Mouse (Mus musculus): ENCODE results near the gene Pla2g16.

DNA sequence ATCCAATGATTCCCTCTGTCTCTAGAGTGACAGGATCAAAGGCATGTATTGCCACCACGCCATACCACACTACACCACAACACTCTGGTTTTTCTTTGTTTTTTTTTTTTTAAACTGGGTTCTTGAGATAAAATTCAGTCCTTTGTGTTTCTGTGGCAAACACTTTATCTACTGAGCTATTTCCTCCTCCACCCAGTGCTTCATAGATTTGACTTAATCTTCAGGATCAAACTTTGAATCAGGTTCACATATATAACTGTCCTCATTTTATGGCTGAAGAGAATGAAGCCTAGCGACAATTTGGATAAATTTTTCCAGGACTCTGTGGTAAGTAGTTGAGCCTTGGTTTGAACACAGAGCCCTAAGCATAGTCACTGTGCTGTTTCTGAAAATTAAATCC, 6.4 kb downstream of the Pla2g16 start:
- TF ChIP-seq CTCF (IDR thresholded peaks at IDR 0.05; ENCODE audit: borderline replicate concordance, control insufficient read depth, extremely low read depth, insufficient read depth, low read length, poor library complexity) (no peak), POLR2A (IDR thresholded peaks at IDR 0.05; ENCODE audit: control insufficient read depth, extremely low read depth, insufficient read depth, low read length, poor library complexity) (no peak)

All from thymus, adult 2 months (tissue).